Mouse (Mus musculus): ENCODE results near the gene Dalrd3. TPM values are rescaled to one million over a fixed set of nuclear protein-coding genes. Genes with fewer than 3 reads are reported as not detected.

Dalrd3 gene
- polyA plus RNA-seq, 2 experiments = 124 to 144 TPM

- Histone ChIP-seq H3K4me1 (ENCODE audit: control insufficient read depth, insufficient read depth, low read length) (peaks cover 21% of the 10 kb centered on the region), H3K4me2 (replicated peaks; ENCODE audit: low read depth, low read length, severe bottlenecking) (peak overlapping the region; percentile 77), H3K9ac (ENCODE audit: low read depth, low read length, severe bottlenecking) (no peak overlapping the region), H3K27ac (replicated peaks; ENCODE audit: low read depth, low read length) (no peak overlapping the region), H3K9me3 (ENCODE audit: control insufficient read depth, low read length) (no peaks in the 10 kb centered on the region), H3K36me3 (ENCODE audit: control insufficient read depth, insufficient read depth, low read length) (peaks cover 49% of the 10 kb centered on the region), H3K4me3 (replicated peaks; ENCODE audit: low read length) (peak overlapping the region; percentile 84), H3K27me3 (ENCODE audit: control insufficient read depth, insufficient read depth, low read length) (no peaks in the 10 kb centered on the region)
- no peak for TF ChIP-seq POLR2A (IDR thresholded peaks at IDR 0.05; ENCODE audit: borderline replicate concordance, extremely low read depth, insufficient read depth, insufficient read length)
- DNase-seq (ENCODE audit: low spot score) (no peak), ATAC-seq (ENCODE audit: low FRiP score, low read depth) (no peak)
- WGBS = 54% methylated on average over 6 of the region's 6 CpGs
These were observed 7.3 kb downstream of the Dalrd3 start for GRCm38 (mm10) chr9:108577025-108577424.

DNA sequence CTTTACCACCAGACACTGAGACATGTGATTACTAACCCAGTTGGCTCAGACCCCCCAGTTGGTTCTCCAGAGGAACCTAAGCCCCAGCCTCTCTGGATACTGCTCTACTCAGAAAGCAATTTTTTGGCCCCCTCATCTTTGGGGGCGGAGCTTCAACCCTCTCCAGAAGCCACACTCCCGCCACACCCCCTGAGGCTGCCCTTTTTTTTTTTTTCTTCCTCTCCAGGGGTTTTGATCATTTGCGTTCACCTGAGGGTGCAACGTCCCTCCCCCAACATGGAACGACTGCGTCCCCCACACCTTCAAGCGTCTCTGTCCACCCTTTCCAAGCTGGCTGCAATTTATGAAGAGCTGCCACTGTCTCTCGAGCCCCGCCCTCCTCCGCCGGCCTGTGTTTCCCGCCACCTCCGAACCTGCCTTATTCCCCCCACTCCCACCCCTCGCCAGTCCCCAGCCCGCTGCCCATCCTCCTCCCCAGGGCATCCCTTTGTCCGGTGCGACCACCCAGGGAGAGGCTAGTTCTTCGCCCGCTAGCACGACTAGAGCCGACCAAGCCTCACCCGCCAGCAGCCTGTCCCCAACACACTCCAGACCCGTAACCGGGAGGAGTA, 8.4 kb downstream of the Dalrd3 start:
- no peaks in the 10 kb centered on the region for H3K27me3 ChIP-seq (ENCODE audit: control insufficient read depth, insufficient read depth, low read length)
- DNase-seq (ENCODE audit: low spot score) = peak; percentile 78
- peak overlapping the region; percentile 88 for H3K27ac ChIP-seq (replicated peaks; ENCODE audit: low read depth, low read length)
- H3K4me1 ChIP-seq (ENCODE audit: control insufficient read depth, insufficient read depth, low read length) = peaks cover 21% of the 10 kb centered on the region
- TF ChIP-seq POLR2A (IDR thresholded peaks at IDR 0.05; ENCODE audit: borderline replicate concordance, extremely low read depth, insufficient read depth, insufficient read length) = no peak
- H3K9ac ChIP-seq (ENCODE audit: low read depth, low read length, severe bottlenecking) = peak overlapping the region; percentile 95
- H3K9me3 ChIP-seq (ENCODE audit: control insufficient read depth, low read length) = no peaks in the 10 kb centered on the region
- peaks cover 44% of the 10 kb centered on the region for H3K36me3 ChIP-seq (ENCODE audit: control insufficient read depth, insufficient read depth, low read length)
- ATAC-seq (ENCODE audit: low FRiP score, low read depth) = peak; percentile 11; the same call in 1 of the 2 replicates
- peak overlapping the region; percentile 77 for H3K4me2 ChIP-seq (replicated peaks; ENCODE audit: low read depth, low read length, severe bottlenecking)
- H3K4me3 ChIP-seq (replicated peaks; ENCODE audit: low read length) = peak overlapping the region; percentile 84
- WGBS = under 1% methylated on average over 24 of the region's 24 CpGs

- Histone ChIP-seq H3K27ac (replicated peaks; ENCODE audit: low read depth, low read length) (peak within 1 kb of the TSS; percentile 88), H3K4me1 (ENCODE audit: control insufficient read depth, insufficient read depth, low read length) (peaks cover 21% of the 10 kb centered on the region), H3K9me3 (ENCODE audit: control insufficient read depth, low read length) (no peaks in the 10 kb centered on the region), H3K9ac (ENCODE audit: low read depth, low read length, severe bottlenecking) (peak within 1 kb of the TSS; percentile 95), H3K36me3 (ENCODE audit: control insufficient read depth, insufficient read depth, low read length) (peaks cover 38% of the 10 kb centered on the region), H3K27me3 (ENCODE audit: control insufficient read depth, insufficient read depth, low read length) (no peaks in the 10 kb centered on the region), H3K4me2 (replicated peaks; ENCODE audit: low read depth, low read length, severe bottlenecking) (peak within 1 kb of the TSS; percentile 77), H3K4me3 (replicated peaks; ENCODE audit: low read length) (peak within 1 kb of the TSS; percentile 84)
- 5% methylated on average over 51 of the region's 51 CpGs for WGBS
- TF ChIP-seq POLR2A (IDR thresholded peaks at IDR 0.05; ENCODE audit: borderline replicate concordance, extremely low read depth, insufficient read depth, insufficient read length) = peak; percentile 80; the same call in 1 of the 2 replicates
- DNase-seq (ENCODE audit: low spot score) (peak; percentile 98), ATAC-seq (ENCODE audit: low FRiP score, low read depth) (peak; percentile 98)
These were observed 9.1 kb downstream of the Dalrd3 start, which contains the start of gene Wdr6 for GRCm38 (mm10) chr9:108578545-108579343. Wdr6 (minus strand) TSS chr9:108578739.

- peak overlapping the region; percentile 58 for H3K9ac ChIP-seq (ENCODE audit: low read depth, low read length, severe bottlenecking)
- H3K9me3 ChIP-seq (ENCODE audit: control insufficient read depth, low read length) = no peaks in the 10 kb centered on the region
- H3K4me1 ChIP-seq (ENCODE audit: control insufficient read depth, insufficient read depth, low read length) = peaks cover 21% of the 10 kb centered on the region
- H3K36me3 ChIP-seq (ENCODE audit: control insufficient read depth, insufficient read depth, low read length) = peaks cover 32% of the 10 kb centered on the region
- DNase-seq (ENCODE audit: low spot score) = no peak
- 69% methylated on average over 5 of the region's 5 CpGs for WGBS
- peak overlapping the region; percentile 88 for H3K27ac ChIP-seq (replicated peaks; ENCODE audit: low read depth, low read length)
- H3K4me3 ChIP-seq (replicated peaks; ENCODE audit: low read length) = peak overlapping the region; percentile 84; the same call in 1 of the 2 replicates
- no peak for TF ChIP-seq POLR2A (IDR thresholded peaks at IDR 0.05; ENCODE audit: borderline replicate concordance, extremely low read depth, insufficient read depth, insufficient read length)
- ATAC-seq (ENCODE audit: low FRiP score, low read depth) = no peak
- no peaks in the 10 kb centered on the region for H3K27me3 ChIP-seq (ENCODE audit: control insufficient read depth, insufficient read depth, low read length)
- H3K4me2 ChIP-seq (replicated peaks; ENCODE audit: low read depth, low read length, severe bottlenecking) = peak overlapping the region; percentile 77
These were observed 9.6 kb downstream of the Dalrd3 start for GRCm38 (mm10) chr9:108579344-108579690.

DNA sequence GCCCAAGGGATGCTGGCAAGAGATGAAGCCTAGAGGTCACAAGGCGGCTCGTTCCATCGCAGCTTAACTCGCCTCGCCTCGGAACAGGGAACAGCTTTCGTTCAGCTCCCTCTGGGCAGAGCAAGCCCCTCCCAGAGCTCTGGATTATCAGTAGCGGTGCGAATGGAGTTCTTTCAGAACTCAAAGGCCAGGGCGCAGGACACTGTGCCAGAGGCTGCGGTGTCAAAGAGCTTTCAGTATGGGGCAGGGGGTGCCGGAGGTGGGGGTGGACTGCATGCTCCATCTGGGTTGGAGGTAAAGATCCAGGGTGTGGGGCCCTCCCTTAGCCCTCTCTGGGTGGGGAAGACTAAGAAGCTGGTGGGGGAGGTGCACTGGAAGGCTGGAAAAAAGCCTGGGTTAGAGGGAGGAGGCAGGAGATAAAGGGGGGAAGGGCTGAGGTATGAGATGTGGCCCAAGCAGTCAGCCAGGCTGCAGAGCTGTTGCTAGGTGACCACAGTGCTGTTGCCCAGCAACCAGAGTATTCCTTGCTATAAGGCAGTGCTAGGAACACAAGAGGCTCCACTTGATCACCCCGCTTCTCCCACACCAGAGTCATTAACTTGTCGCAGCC, 18.0 kb downstream of the Dalrd3 start:
- Histone ChIP-seq H3K36me3 (ENCODE audit: control insufficient read depth, insufficient read depth, low read length) (0 out of 2 replicates have a peak, but pooled peaks cover under 1% of the 10 kb centered on the region), H3K4me2 (replicated peaks; ENCODE audit: low read depth, low read length, severe bottlenecking) (peak overlapping the region; percentile 40), H3K4me3 (replicated peaks; ENCODE audit: low read length) (peak overlapping the region; percentile 16; the same call in 1 of the 2 replicates), H3K9me3 (ENCODE audit: control insufficient read depth, low read length) (no peaks in the 10 kb centered on the region), H3K27me3 (ENCODE audit: control insufficient read depth, insufficient read depth, low read length) (no peaks in the 10 kb centered on the region), H3K9ac (ENCODE audit: low read depth, low read length, severe bottlenecking) (no peak overlapping the region), H3K27ac (replicated peaks; ENCODE audit: low read depth, low read length) (peak overlapping the region; percentile 73), H3K4me1 (ENCODE audit: control insufficient read depth, insufficient read depth, low read length) (peaks cover 15% of the 10 kb centered on the region)
- DNase-seq (ENCODE audit: low spot score) = peak; percentile 92
- peak; percentile 94 for ATAC-seq (ENCODE audit: low FRiP score, low read depth)
- no peak for TF ChIP-seq POLR2A (IDR thresholded peaks at IDR 0.05; ENCODE audit: borderline replicate concordance, extremely low read depth, insufficient read depth, insufficient read length)
- WGBS = 4% methylated on average over 14 of the region's 14 CpGs
